Mouse (Mus musculus): ENCODE data around the gene Smyd3.

The Smyd3 gene

DNA sequence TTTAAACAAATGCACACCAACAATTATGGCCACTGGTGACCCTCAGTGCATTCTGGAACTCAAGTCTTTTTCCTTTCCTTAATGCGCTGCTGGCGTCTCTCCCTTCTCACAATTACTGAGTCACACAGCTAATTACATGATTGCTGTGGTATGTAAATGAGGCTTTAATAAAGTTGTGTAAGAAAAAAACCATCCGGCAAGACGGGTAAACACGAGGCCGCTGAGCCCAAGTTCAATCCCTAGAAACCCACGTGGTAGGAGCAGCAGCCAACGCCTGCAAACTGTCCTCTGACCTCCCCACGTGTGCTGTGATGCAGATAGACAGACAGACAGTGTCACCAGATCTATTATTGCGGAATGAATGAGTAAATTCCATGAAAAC lies 58.9 kb downstream of the Smyd3 start:
- no peak for DNase-seq (ENCODE audit: low spot score)

DNA sequence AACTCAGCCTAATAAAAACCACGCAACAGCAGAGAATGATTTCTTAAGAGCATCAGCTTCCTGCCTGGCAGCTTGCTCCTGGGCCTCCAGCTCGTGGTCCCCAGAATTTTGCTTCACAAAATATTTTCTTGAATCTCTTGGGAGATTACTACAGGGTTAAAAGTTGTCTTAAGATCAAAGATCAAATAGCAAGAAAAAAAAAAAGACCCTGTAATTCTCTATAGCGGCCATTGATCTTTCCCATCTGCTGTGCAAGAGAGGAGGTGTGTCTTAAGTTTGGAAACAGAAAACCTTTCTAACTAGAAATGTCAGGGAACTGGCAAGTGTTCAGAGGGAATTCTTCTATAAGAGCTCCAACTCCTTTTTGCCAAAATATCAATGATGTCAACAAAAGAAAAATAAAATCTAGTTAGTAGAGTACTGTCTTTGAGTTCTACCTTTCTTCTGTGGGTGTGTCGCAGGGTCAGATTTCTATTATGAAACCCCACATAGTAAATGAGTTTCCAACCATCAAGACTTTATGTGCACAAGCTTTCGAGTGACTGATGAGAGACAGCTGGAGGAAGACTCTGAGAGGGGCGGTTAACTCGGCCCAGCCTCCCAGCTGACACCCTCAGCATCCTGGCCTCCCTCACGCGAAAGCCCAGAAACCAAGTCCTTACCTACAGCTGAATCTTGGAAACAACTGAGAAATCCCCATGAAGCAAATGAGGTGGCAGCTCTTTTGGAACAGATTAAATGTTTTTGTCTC lies 59.4 kb downstream of the Smyd3 start:
- no peak for DNase-seq (ENCODE audit: low spot score)

DNA sequence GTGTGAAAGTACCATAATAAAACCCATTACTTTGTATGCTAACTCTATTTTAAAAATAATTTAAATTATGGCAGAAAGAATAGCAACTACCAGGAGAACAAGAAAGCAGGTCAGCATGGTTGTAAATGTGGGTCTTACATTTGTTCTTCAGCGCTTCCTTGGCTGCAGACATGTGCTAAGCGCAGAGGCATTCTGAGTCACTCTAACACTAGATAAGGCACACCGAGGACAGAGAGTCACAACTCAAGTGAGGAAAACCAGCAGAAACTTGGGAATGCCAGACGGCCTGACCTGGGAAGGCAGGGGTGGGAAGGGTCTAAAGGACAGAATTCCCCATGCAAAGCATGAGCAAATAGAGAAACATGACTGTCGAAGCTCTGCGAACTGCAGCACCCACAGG lies 63.2 kb downstream of the Smyd3 start:
- DNase-seq (ENCODE audit: low spot score), result no peak

DNA sequence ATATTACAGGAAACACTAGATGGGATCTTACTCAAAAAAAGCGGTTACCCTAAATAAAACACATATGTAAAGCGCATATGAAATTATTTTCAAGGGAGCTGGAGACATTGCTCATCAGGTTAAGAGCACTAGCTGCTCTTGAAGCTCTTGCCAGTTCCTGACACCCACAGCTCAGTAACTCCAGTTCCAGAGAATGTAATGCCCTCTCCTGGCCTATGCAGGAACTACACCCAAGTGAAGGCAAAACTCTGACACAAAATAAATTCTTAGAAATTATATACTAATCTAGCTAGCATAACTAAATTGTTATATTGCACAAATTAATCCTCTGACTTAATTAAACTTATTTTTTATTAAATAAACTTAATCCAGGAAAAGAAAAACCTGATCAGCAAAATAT lies 66.6 kb downstream of the Smyd3 start:
- no peak for DNase-seq (ENCODE audit: low spot score)

DNA sequence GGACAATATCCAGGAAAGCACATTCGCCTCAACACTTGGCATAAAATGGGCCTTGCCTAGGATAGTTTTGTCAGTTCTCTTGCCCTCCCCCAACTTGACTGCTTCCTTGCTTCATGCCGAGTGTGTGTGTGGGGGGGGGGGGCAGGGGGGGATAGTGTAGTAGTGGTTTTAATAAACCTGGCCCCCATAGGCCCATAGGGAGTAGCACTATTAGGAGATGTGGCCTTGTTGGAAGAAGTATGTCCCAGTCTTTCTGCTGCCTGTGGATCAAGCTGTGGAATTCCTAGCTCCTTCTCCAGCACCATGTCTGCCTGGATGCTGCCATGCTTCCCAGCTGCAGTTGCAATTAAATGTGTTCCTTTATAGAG lies 71.0 kb downstream of the Smyd3 start:
- no peak for DNase-seq (ENCODE audit: low spot score)

DNA sequence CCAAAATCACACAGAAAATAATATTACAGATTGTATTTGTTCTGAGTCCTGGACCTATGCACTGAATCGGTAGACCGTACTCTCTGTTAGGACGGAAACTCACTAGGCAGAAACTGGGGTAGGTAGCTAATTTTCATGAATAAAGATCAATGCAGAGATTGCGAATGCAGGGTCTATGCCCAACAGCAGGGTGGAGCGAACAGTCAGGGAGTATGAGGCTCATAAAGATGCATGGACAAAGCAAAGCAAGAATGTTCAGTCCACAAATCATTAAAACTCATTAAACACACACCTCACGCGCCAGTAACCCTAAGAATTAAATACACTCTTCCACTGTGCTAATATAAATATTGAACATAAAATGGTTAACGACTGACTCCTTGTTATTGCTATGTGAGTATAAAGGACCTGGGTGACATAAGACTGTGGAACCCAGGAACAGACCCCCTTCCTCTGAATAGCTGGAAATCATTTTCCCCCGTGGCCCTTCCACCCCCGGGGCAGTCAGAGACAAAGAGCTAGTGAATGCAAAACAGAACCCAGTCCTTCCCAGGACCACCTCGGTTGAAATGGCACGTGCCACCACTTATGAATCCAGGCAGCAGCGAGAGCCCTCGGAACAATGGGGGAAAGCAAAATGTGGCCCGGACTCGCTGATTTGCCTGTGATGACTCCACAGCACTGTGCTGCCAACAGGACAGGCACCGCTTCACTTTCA lies 71.6 kb downstream of the Smyd3 start:
- no peak for DNase-seq (ENCODE audit: low spot score)

DNA sequence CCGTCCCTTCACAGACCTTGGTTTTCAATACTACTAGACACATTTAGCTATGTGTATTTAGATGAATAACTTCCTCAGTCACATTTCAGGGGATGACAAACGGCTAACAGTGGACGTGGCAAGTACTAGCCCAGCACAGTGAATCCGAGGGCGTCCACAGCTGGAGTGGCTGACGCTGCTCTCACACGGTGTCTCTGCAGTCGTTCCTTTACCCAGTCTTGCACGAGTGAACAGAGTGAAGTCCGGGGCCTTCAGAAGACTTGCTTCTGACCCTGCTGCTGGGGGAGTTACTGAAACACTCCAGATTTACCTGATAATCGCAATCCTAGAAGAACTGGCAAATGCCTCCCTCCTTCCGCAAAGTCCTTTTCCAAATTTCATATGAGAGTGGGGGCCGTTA lies 74.0 kb downstream of the Smyd3 start:
- no peak for DNase-seq (ENCODE audit: low spot score)

DNA sequence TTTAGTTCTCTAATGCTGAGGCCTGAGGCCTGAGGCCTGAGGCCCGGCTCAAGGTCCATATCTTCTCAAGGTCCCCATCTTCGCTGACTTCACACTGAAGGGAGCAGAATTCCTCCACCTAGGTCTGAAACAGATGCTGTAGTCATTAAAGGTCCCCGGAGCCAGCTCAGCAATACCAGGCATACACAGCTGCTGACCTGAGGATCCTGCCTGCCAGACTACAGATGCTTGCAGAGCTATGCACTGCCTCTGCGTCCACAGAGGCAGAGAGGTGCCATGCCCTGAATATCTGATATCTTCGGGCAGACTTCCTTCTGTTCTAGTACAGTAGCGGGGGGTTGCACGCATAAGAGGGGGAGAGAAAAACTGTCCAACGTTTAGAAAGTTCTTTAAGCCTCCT lies 74.4 kb downstream of the Smyd3 start:
- DNase-seq (ENCODE audit: low spot score), result no peak

DNA sequence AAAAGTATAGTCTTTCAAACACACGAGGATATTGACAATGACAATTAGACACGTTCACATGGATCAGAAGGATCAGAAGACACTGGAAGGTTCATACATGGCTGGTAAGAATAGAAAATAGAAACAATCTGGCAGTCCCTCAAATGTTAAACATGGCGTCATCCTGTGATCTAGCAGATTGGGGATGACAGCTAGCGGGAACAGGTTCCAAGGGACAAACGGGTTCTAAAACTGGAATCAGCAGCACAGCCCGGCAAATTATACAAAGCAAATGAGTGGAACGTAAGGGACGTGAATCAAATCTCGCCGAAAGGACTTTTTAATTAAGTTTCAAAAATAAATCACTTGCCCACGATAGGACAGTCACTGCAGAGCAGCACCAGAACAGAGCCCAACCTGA lies 81.2 kb downstream of the Smyd3 start:
- no peak for DNase-seq (ENCODE audit: low spot score)

DNA sequence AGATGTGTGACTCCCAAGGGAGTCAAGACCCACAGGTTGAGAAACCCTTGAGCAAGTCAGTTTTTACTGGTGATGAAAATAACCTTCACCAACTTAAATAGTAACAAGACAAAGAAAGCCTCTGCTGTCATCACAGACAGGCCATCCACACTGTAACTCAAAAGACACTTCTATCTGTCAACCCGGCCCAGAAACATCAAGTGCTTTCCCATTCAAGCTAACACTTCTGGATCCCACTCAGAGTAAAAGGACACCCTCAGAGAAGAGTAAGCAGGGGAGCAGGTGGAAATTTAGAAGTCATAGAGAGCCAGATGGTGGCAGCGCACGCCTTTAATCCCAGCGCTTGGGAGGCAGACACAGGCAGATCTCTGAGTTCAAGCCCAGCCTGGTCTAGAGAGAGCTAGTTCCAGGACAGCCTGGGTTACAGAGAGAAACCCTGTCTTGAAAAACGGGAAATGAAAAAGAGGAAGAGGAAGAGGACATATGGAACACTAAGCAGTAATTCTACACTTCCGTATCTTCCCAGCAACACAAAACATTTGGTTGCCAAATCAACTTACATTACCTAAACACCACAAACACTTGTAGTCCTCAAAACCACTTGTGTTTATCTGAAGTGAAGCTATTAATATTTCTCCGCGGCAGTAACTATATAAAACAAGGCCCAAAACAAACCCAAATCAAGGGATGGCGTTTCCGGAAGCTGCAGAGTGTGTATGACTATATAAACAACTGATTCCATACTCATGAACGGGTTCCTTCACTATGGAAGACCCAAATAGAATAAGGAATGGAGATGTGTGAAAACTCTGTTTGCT lies 83.2 kb downstream of the Smyd3 start:
- no peak for DNase-seq (ENCODE audit: low spot score)

DNA sequence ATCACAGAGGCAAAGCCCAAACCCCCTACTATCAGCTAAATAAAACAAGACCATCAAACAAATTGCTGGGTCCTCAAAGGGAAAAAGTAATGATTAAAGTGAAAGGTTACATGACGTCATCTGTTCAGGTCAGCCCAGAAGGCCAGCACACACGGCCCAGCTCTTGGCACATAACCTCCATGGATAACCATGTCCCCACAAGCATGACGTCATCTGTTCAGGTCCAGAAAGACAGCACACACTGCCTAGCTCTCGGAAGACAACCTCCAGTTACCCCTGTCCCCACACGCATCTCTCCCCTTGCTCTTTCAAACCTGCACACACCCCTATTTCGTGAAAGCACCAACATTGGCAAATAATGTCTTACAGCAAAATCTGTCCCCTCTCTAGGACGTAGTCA lies 84.0 kb downstream of the Smyd3 start:
- DNase-seq (ENCODE audit: low spot score), result no peak

DNA sequence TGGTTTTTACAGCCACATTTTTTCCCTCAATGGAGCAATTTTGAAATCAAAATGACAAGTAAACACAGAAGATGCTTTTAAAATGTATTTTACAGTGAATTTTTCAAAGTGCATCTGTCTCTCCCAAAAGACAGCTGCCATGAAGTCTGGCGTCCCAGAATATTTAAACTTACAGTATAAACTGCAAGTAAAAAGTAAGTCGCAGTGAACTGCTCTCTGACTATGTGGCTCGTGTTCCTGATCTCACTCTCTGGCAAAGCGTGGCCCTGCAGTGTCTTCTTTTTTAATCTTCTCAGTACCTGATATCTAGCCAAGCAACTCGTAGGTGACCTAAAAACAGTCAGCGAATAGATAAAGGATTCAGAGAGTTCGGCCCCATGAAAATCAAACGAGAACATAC lies 84.5 kb downstream of the Smyd3 start:
- no peak for DNase-seq (ENCODE audit: low spot score)

DNA sequence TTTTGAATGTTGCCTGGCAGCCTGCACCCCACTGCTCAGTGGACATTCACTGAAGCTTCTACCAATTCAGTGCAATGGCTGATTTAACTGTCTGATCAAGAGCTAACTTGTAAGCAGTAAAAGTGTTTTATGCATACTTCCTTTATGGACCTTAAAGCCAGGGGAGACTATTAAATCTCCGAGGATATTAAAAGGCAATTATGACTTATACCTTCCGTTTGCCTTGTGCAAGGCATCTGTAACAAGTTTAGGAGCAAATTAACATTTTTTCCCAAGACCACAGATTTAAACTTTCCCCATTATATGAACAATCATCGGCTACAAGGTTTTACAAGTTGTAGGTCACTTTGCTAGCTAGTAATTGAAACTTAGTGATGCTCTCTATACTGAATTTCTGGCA lies 87.8 kb downstream of the Smyd3 start:
- no peak for DNase-seq (ENCODE audit: low spot score)

DNA sequence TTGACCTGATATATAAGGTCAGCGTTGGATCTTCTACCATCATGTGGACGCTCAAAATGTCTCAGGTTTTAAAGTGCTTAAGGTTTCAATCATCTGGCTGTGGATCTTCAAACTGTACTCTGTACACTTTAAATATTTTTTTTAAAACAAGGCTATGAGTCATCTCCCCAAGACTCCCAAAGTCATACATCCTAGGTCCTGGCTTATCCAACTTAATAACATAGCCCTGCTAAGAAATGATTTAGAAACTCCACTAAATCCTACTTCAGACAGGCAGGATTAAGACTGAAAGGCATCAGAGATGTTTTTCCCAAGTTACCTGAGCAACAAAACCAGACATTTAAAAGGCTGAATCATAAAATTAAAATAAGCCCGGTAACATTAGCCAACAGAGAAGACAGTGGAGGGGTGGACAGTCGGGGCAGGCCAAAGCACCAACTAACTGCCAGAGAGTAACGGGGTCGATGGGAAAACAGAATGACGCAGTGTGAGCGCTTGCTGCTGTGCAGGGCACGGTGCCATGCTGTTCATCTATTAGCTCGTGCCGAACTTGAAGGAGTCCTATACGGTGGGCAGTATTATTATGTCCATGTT lies 92.9 kb downstream of the Smyd3 start:
- DNase-seq (ENCODE audit: low spot score), result no peak

DNA sequence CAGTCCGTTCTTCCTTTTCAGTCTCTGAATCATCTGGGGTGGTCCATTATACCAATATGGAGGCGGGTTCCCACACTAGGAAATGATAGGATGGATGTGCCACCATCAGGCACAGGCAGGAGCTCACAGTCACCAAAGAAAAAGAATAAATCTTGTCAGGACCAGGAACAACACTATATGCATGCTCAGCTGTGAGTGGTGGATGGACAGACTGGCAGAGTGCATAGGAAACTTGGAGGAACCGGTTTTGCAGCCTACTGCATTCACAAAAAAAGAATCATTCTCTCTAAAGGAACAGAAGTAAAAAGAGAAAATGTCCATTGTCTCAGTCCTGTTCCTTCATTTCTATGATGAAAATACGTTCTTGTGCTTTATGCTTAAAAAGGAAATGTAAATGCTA lies 98.8 kb downstream of the Smyd3 start:
- DNase-seq (ENCODE audit: low spot score), result no peak

DNA sequence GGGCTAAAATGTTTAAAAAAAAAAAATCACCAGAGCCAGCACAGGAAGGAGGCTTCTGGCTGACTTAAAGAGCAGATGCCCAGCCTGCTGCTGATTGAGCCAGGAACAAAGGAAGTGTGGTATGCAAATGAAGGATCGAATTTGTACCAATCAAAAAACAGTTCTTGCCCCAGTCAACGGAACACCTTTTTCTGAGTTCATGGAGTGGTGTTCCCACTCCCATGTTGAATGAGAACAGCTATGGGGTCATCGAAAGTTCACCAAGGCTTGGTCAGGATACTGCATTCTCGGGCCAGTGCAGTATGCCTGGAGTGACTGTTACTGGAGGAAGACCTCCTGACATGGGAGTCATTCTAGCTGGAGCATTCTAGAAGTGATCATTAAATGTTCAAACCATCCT lies 109.8 kb downstream of the Smyd3 start:
- no peak for DNase-seq (ENCODE audit: low spot score)

DNA sequence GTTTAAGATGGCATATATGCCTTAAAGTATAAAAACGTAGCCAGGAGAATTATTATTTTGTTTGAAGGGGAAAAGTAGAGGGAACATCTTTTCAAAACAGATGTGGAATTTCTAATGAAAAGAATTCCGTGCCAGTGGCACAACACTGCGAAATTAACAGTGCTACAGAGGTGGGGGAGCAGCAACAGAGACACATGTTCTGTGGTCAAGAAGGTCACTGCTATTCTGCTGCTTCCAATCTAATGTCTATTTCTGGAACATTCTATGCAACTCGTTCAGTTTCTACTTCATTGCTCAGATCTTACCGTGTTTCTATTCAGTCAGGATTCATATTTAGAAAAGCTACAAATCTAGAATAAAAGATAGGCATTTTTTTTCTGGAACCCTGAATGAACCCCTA lies 117.0 kb downstream of the Smyd3 start:
- DNase-seq (ENCODE audit: low spot score), result no peak

DNA sequence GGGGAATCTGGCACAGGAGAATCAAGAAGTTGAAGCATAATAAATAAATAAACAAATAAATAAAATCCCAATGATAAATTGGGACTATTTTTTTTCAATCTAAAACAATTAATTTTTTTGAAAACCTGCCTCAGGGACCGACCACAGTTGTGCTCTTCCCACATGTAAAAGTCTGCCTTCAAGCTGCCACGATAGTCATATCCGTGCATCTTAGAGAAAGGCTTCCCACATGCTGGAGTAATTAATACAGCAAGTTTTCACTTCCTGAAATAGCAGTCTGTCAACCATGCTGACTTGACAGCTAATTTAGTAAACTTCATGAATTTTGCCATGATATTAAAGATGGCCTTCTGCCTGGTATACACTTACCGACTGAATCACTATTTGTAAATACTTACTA lies 119.2 kb downstream of the Smyd3 start:
- DNase-seq (ENCODE audit: low spot score), result no peak

DNA sequence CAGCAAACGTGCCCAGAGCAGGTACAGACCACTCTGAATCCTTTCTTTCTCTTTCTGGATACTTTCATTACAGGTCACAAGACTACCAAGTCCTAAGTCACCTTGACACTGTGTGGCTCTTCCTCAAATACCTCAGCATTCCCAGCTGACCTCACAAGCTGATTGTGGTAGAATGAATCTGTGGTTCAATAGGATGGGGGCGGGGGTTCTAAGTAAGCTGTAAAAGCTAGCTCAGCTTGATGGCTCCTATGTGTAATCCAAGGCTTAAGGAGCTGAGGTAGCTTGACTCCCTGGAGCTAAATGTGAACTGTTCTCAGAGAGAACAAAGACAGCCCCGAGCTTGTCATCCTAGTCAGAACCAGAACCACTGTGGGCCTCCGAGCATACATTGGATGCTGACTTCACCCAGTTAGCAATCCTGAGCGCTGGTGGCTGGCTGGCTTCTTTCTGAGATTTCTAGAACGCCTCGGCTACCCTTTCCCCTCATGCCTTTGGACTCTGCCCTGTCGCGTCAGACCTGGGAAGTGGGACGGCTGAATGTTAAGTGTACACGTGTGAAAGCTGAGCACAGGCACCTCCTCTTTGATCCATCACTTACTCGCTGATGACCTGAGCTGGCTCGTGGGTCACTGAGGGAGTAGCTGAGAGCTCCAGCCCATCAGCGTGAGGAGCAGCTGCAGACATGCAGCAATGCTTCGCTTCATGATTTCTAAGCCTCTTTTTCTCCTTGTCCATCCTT lies 131.4 kb downstream of the Smyd3 start:
- no peak for DNase-seq (ENCODE audit: low spot score)

DNA sequence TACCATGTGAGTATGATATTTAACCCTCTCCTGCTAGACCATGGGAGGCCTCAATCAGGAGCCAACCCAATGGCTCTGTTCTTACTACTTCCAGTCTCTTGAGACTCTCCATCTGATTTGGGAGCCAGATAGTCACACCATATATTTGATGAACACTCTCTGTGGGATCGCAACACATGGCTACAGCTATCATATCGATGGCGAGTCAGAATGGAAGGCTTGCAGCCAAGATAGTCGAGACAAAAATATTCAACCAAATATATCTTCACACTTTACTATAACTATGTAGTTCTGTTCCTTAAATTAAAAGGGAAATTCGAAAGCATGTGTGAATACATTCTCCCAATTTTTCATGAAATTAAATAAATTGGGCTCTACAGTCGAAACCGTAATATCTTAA lies 132.2 kb downstream of the Smyd3 start:
- no peak for DNase-seq (ENCODE audit: low spot score)

DNA sequence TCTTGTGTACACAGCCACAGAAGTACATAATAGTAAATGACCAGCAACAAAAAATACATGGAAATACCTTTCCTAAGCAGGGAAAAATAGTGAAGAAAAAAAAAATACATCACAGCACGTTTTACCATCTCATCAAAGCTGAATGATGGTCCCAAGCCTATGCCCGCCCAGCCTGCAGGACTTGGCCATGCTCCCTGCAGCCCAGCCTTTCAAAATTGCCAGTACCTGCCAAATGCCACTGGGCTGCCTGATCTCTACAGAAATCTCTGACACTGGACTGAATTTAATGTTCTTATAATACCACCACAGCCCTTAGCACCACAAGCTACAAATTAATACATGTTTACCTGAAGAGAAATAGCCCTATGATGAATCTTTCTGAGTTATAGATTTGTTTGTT lies 133.5 kb downstream of the Smyd3 start:
- DNase-seq (ENCODE audit: low spot score), result no peak

DNA sequence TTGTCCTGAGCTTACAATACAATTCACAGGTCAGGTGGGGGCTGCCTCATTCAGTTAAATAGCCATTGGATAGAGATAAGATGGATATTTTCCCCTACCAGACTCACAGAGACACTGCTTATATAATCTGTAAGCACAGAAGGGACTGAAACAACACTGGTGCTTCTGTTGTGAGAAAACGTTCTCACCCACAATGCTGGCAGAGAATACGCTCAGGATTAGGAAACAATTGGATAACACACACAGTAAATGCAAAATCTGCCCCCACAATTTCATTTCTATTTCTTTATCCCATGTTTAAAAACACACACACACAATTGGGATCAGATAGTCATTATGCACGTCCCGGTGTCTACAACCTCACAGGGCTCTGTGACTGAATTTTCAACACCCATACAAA lies 139.7 kb downstream of the Smyd3 start:
- DNase-seq (ENCODE audit: low spot score), result no peak
